Mouse (Mus musculus): ENCODE results near the gene Slc30a4.

DNA sequence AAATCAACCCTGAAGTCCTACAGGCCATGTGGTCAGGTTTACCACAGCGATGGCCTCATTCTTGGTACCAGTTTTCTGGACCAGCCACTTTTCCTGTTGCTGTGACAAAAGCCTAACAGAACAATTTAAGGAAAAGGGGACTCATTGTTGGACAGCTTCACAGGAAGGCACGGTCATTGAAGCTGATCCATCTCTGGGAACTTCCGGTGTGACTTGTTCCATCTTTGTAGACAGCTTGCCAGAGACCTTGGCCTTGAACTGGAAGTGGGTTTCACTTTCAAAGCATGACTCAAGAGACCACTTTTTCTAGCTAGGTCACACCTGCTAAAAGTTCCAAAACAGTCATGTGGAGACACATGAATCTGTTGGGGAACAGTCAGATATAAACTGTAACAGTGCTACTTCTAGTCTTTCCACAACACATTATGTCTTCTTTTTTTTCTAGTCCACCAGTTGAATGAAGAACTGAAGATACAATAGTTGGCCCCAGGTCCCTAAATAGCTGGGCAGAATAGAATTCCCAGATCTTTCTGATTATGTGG is 13.9 kb upstream of the Slc30a4 start:
- TF ChIP-seq CTCF (IDR thresholded peaks at IDR 0.05; ENCODE audit: extremely low read depth, insufficient read length, insufficient replicate concordance, low read depth, low read length) (no peak), POLR2A (IDR thresholded peaks at IDR 0.05; ENCODE audit: low read depth, low read length) (no peak)

All from small intestine, adult 2 months (tissue).